Mouse (Mus musculus): ENCODE measurements around the gene Zfand2b. TPM values are rescaled to one million over a fixed set of nuclear protein-coding genes. Genes with fewer than 3 reads are reported as not detected.

Zfand2b gene
- total and polyA plus RNA-seq, 3 experiments = 15.7 to 40.7 (median 19.5) TPM

DNA sequence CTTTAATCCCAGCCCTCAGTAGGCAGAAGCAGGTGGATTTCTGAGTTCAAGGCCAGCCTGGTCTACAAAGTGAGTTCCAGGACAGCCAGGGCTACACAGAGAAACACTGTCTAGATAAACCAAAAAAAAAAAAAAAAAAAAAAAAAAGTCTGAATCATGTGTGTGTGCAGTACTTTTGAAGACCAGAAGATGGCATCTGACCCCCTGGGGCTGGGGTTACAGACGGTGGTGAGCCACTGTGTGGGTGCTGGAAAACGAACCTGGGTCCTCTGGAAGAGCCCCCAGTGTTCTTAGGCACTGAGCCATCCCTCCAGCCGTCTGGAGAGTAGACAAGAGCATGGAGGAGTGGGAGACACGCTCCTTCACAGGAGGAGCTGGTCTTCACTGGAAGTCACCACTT lies 13.7 kb downstream of the Zfand2b start:
- in situ Hi-C loops (cut with MboI; ENCODE audit: low pct_ligation_motif_present, low pct_unique_long_range_greater_than_20kb, low sequenced_read_pairs) (no loop called here), dilution Hi-C loops (cut with MboI; ENCODE audit: extremely low pct_ligation_motif_present, extremely low pct_unique_long_range_greater_than_20kb, low sequenced_read_pairs) (no loop called here)
- no peak overlapping the region for H3K9ac ChIP-seq (ENCODE audit: insufficient read depth, low read depth)
- H3K27ac ChIP-seq (ENCODE audit: insufficient read depth, low read depth) = no peak overlapping the region
- peaks cover 3% of the 10 kb centered on the region for H3K9me3 ChIP-seq (replicated peaks; ENCODE audit: low read length)
- H3K4me2 ChIP-seq (ENCODE audit: insufficient read depth, low read depth, poor library complexity, severe bottlenecking) = no peak overlapping the region
- H3K4me1 ChIP-seq (ENCODE audit: control insufficient read depth in 1 of 2, insufficient read depth in 2 of 2) = peaks cover 0 to 20% of the 10 kb centered on the region in 2 experiments; a peak in 3 of 4 replicates
- TF ChIP-seq POLR2AphosphoS2 (IDR thresholded peaks at IDR 0.05; ENCODE audit: low read depth, low read length) (no peak), MEF2A (IDR thresholded peaks at IDR 0.05; ENCODE audit: borderline replicate concordance, low read depth, low read length) (no peak), ZNF384 (IDR thresholded peaks at IDR 0.05; ENCODE audit: low read depth, low read length) (peak; percentile 78), CTCF (conservative IDR thresholded peaks at IDR 0.05 in 1 of 2, IDR thresholded peaks at IDR 0.05 in 1 of 2; ENCODE audit: low read depth in 2 of 2, low read length in 2 of 2) (peak in 1 of 2 experiments; percentile 33; a peak in 1 of 4 replicates), RCOR1 (conservative IDR thresholded peaks at IDR 0.05; ENCODE audit: low read depth, low read length) (no peak)
- H3K79me2 ChIP-seq (replicated peaks; ENCODE audit: control insufficient read depth, extremely low read depth, insufficient read depth, poor library complexity, severe bottlenecking) = no peaks in the 10 kb centered on the region
- no peaks in the 10 kb centered on the region for H3K27me3 ChIP-seq (replicated peaks)
- peaks cover 49 to 74% of the 10 kb centered on the region in 2 experiments for H3K36me3 ChIP-seq (replicated peaks in 1 of 2; ENCODE audit: control insufficient read depth in 1 of 2, insufficient read depth in 1 of 2, low read length in 1 of 2)
- H3K4me3 ChIP-seq (replicated peaks in 1 of 3; ENCODE audit: low read depth in 2 of 3, low read length in 2 of 3, poor library complexity in 1 of 3) = no peak overlapping the region
- no peak for DNase-seq (ENCODE audit: extremely low read depth)

DNA sequence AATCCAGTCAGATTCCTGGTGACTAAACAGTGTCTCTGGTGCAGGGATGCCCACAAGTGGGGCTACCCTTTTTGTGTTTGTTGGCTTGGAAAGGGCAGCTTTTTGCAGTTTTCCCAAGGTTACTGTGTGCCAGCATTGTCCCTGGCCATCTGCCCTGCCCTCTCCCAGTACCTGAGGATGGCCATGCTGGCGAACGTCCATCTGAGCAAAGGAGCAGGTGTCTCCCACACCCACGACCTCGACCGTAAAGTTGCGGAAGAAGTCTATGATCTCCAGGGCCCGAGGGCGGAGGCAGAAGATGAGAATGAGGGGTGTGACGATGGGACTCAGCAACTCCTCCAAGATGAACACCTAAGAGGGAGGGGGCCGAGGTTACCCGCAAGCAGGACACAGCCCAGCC lies 17.0 kb downstream of the Zfand2b start:
- peaks cover 2 to 25% of the 10 kb centered on the region in 2 experiments; a peak in 3 of 4 replicates for H3K4me1 ChIP-seq (ENCODE audit: control insufficient read depth in 1 of 2, insufficient read depth in 2 of 2)
- in situ Hi-C loops (cut with MboI; ENCODE audit: low pct_ligation_motif_present, low pct_unique_long_range_greater_than_20kb, low sequenced_read_pairs) = no loop called here

DNA sequence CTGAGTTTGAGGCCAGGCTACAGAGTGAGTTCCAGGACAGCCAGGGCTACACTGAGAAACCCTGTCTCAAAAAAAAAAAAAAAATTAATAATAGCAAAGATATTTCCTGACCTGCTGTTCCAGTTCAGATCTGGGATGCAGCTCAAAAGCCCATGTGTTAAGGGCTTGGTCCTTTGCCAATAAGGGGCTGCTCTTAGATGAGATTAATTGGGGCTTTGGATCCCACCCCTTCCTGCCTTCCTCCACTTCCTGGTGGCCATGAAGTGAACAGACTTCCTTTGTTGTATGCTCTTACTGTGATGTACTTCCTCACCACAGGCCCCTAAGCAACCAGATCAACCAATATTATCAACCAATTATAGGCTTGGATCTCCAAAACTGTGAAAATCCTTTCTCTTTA lies 18.7 kb downstream of the Zfand2b start:
- dilution Hi-C loops (cut with MboI; ENCODE audit: extremely low pct_ligation_motif_present, extremely low pct_unique_long_range_greater_than_20kb, low sequenced_read_pairs) (no loop called here), in situ Hi-C loops (cut with MboI; ENCODE audit: low pct_ligation_motif_present, low pct_unique_long_range_greater_than_20kb, low sequenced_read_pairs) (no loop called here)
- Histone ChIP-seq H3K79me2 (replicated peaks; ENCODE audit: control insufficient read depth, extremely low read depth, insufficient read depth, poor library complexity, severe bottlenecking) (no peaks in the 10 kb centered on the region), H3K4me1 (ENCODE audit: control insufficient read depth in 1 of 2, insufficient read depth in 2 of 2) (peaks cover 5 to 28% of the 10 kb centered on the region in 2 experiments; a peak in 3 of 4 replicates), H3K27me3 (replicated peaks) (no peaks in the 10 kb centered on the region), H3K9ac (ENCODE audit: insufficient read depth, low read depth) (no peak overlapping the region), H3K9me3 (replicated peaks; ENCODE audit: low read length) (peaks cover 3% of the 10 kb centered on the region), H3K4me3 (replicated peaks in 1 of 3; ENCODE audit: low read depth in 2 of 3, low read length in 2 of 3, poor library complexity in 1 of 3) (no peak overlapping the region), H3K36me3 (replicated peaks in 1 of 2; ENCODE audit: control insufficient read depth in 1 of 2, insufficient read depth in 1 of 2, low read length in 1 of 2) (peaks cover 47 to 74% of the 10 kb centered on the region in 2 experiments), H3K4me2 (ENCODE audit: insufficient read depth, low read depth, poor library complexity, severe bottlenecking) (no peak overlapping the region), H3K27ac (ENCODE audit: insufficient read depth, low read depth) (no peak overlapping the region)
- DNase-seq (ENCODE audit: extremely low read depth) = no peak
- TF ChIP-seq SMC3 (IDR thresholded peaks at IDR 0.05; ENCODE audit: low read depth, low read length) (no peak), BHLHE40 (IDR thresholded peaks at IDR 0.05; ENCODE audit: low read depth, low read length) (no peak), EP300 (IDR thresholded peaks at IDR 0.05; ENCODE audit: low read length) (no peak), USF1 (IDR thresholded peaks at IDR 0.05; ENCODE audit: low read depth, low read length) (no peak), TCF12 (IDR thresholded peaks at IDR 0.05; ENCODE audit: low read depth, low read length) (no peak)

More for the DNA sequence above, 17.0 kb downstream of the Zfand2b start:
- dilution Hi-C loops (cut with MboI; ENCODE audit: extremely low pct_ligation_motif_present, extremely low pct_unique_long_range_greater_than_20kb, low sequenced_read_pairs) = no loop called here
- TF ChIP-seq BHLHE40 (IDR thresholded peaks at IDR 0.05; ENCODE audit: low read depth, low read length) = no peak
- no peak for TF ChIP-seq TBP (conservative IDR thresholded peaks at IDR 0.05; ENCODE audit: low read depth, low read length)
- no peak for TF ChIP-seq ETS1 (conservative IDR thresholded peaks at IDR 0.05; ENCODE audit: low read depth, low read length)
- no peak for TF ChIP-seq MAX (IDR thresholded peaks at IDR 0.05; ENCODE audit: low read length)
- no peak for TF ChIP-seq USF2 (conservative IDR thresholded peaks at IDR 0.05; ENCODE audit: low read depth, low read length)
- TF ChIP-seq ZC3H11A (IDR thresholded peaks at IDR 0.05; ENCODE audit: low read depth, low read length) = no peak
- TF ChIP-seq NELFE (IDR thresholded peaks at IDR 0.05; ENCODE audit: low read depth, low read length) = no peak
- no peak for TF ChIP-seq CHD1 (IDR thresholded peaks at IDR 0.05; ENCODE audit: low read depth, low read length)
- no peak for TF ChIP-seq RCOR1 (conservative IDR thresholded peaks at IDR 0.05; ENCODE audit: low read depth, low read length)
- TF ChIP-seq ZKSCAN1 (IDR thresholded peaks at IDR 0.05; ENCODE audit: borderline replicate concordance, low read depth, low read length) = no peak
- TF ChIP-seq KAT2A (IDR thresholded peaks at IDR 0.05; ENCODE audit: insufficient replicate concordance, low read length) = no peak
- no peak for TF ChIP-seq SMC3 (IDR thresholded peaks at IDR 0.05; ENCODE audit: low read depth, low read length)
- no peak for TF ChIP-seq RAD21 (IDR thresholded peaks at IDR 0.05; ENCODE audit: low read depth, low read length)
- no peak for TF ChIP-seq TCF12 (IDR thresholded peaks at IDR 0.05; ENCODE audit: low read depth, low read length)
- TF ChIP-seq IRF4 (IDR thresholded peaks at IDR 0.05; ENCODE audit: low read depth, low read length) = no peak
- no peaks in the 10 kb centered on the region for H3K27me3 ChIP-seq (replicated peaks)
- no peak for DNase-seq (ENCODE audit: extremely low read depth)
- H3K79me2 ChIP-seq (replicated peaks; ENCODE audit: control insufficient read depth, extremely low read depth, insufficient read depth, poor library complexity, severe bottlenecking) = no peaks in the 10 kb centered on the region
- H3K9ac ChIP-seq (ENCODE audit: insufficient read depth, low read depth) = no peak overlapping the region
- peaks cover 53 to 87% of the 10 kb centered on the region in 2 experiments for H3K36me3 ChIP-seq (replicated peaks in 1 of 2; ENCODE audit: control insufficient read depth in 1 of 2, insufficient read depth in 1 of 2, low read length in 1 of 2)
- H3K9me3 ChIP-seq (replicated peaks; ENCODE audit: low read length) = peaks cover 3% of the 10 kb centered on the region
- H3K27ac ChIP-seq (ENCODE audit: insufficient read depth, low read depth) = no peak overlapping the region
- no peak overlapping the region for H3K4me3 ChIP-seq (replicated peaks in 1 of 3; ENCODE audit: low read depth in 2 of 3, low read length in 2 of 3, poor library complexity in 1 of 3)
- no peak overlapping the region for H3K4me2 ChIP-seq (ENCODE audit: insufficient read depth, low read depth, poor library complexity, severe bottlenecking)
